Mouse (Mus musculus) E14TG2a.4 (cell line): ENCODE results near the gene Orai1.

Experiments used
- CTCF ChIP-seq: conservative IDR thresholded peaks from 2 replicates; pipeline ENCODE4 v1.5.1; 2014; ENCODE audit warnings: low read length
- POU5F1 ChIP-seq: IDR thresholded peaks from 2 replicates; pipeline ENCODE4 v1.6.1; 2014; ENCODE audit warnings: low read length, borderline replicate concordance

DNA sequence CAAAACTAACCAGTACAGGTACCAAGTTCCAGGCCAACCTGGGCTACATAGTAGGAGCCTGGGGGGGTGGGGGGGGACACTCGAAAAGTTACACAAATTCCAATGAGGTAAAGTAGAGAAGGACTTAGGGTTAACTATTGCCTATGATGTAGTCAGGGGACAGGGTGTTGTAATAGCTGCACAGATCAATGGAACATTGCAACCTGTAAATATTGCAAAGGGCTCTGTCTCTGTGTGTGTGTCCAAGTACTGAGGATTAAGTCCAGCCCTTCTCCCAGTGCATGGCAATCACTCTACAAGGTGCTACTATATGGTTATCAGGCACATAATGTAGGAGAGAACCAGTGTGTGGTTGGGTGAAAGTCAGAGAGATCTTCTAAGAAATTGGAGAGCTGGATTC is 14.0 kb upstream of the Orai1 start:
- TF ChIP-seq CTCF (no peak), POU5F1 (no peak)
